Mouse (Mus musculus): ENCODE results near the gene Dusp16. TPM values are rescaled to one million over a fixed set of nuclear protein-coding genes. Genes with fewer than 3 reads are reported as not detected.

The Dusp16 gene
- polyA plus RNA-seq, 1 experiment from 2014 or later: 5.1 TPM

- 93% methylated on average over 20 of the region's 20 CpGs for WGBS
Observed at GRCm38 (mm10) chr6:134717886-134718667, 74.3 kb downstream of the Dusp16 start.

GRCm38 (mm10) chr6:134716168-134716587 lies 76.2 kb downstream of the Dusp16 start:
- no peak overlapping the region for H3K9ac ChIP-seq (ENCODE audit: low read depth, low read length)
- no peak for ATAC-seq
- H3K27ac ChIP-seq (ENCODE audit: low read depth, low read length): no peak overlapping the region
- no peaks in the 10 kb centered on the region for H3K36me3 ChIP-seq (ENCODE audit: control insufficient read depth, insufficient read depth, low read length)
- H3K27me3 ChIP-seq (replicated peaks; ENCODE audit: control insufficient read depth, insufficient read depth, low read length): no peaks in the 10 kb centered on the region
- no peaks in the 10 kb centered on the region for H3K9me3 ChIP-seq (ENCODE audit: control insufficient read depth, low read length)
- no peak overlapping the region for H3K4me2 ChIP-seq (ENCODE audit: low read length)
- H3K4me1 ChIP-seq (ENCODE audit: control insufficient read depth, insufficient read depth, low read depth, low read length): no peaks in the 10 kb centered on the region
- 91% methylated on average over 6 of the region's 6 CpGs for WGBS
- H3K4me3 ChIP-seq (ENCODE audit: low read length): no peak overlapping the region

More at GRCm38 (mm10) chr6:134717886-134718667, 74.3 kb downstream of the Dusp16 start:
- ATAC-seq: no peak
- H3K4me3 ChIP-seq (ENCODE audit: low read length): no peak overlapping the region
- H3K27ac ChIP-seq (ENCODE audit: low read depth, low read length): no peak overlapping the region
- no peak overlapping the region for H3K4me2 ChIP-seq (ENCODE audit: low read length)
- no peaks in the 10 kb centered on the region for H3K36me3 ChIP-seq (ENCODE audit: control insufficient read depth, insufficient read depth, low read length)
- no peaks in the 10 kb centered on the region for H3K4me1 ChIP-seq (ENCODE audit: control insufficient read depth, insufficient read depth, low read depth, low read length)
- no peak overlapping the region for H3K9ac ChIP-seq (ENCODE audit: low read depth, low read length)
- no peaks in the 10 kb centered on the region for H3K27me3 ChIP-seq (replicated peaks; ENCODE audit: control insufficient read depth, insufficient read depth, low read length)
- H3K9me3 ChIP-seq (ENCODE audit: control insufficient read depth, low read length): no peaks in the 10 kb centered on the region

GRCm38 (mm10) chr6:134713897-134714296 lies 78.5 kb downstream of the Dusp16 start:
- Histone ChIP-seq H3K27me3 (replicated peaks; ENCODE audit: control insufficient read depth, insufficient read depth, low read length) (no peaks in the 10 kb centered on the region), H3K4me1 (ENCODE audit: control insufficient read depth, insufficient read depth, low read depth, low read length) (no peaks in the 10 kb centered on the region)
- WGBS: 61% methylated on average over 1 of the region's 1 CpGs

GRCm38 (mm10) chr6:134713321-134713720 lies 79.1 kb downstream of the Dusp16 start:
- no peak overlapping the region for H3K4me2 ChIP-seq (ENCODE audit: low read length)

More at GRCm38 (mm10) chr6:134713897-134714296, 78.5 kb downstream of the Dusp16 start:
- H3K4me3 ChIP-seq (ENCODE audit: low read length): no peak overlapping the region
- peaks cover 3% of the 10 kb centered on the region; the same call in 1 of the 2 replicates for H3K36me3 ChIP-seq (ENCODE audit: control insufficient read depth, insufficient read depth, low read length)
- no peak for ATAC-seq
- no peak overlapping the region for H3K27ac ChIP-seq (ENCODE audit: low read depth, low read length)
- no peak overlapping the region for H3K9ac ChIP-seq (ENCODE audit: low read depth, low read length)
- no peaks in the 10 kb centered on the region for H3K9me3 ChIP-seq (ENCODE audit: control insufficient read depth, low read length)
- no peak overlapping the region for H3K4me2 ChIP-seq (ENCODE audit: low read length)

GRCm38 (mm10) chr6:134710020-134710419 lies 82.4 kb downstream of the Dusp16 start:
- ATAC-seq: 0 out of 2 replicates have a peak, but pooled peaks have one; percentile 31
- Histone ChIP-seq H3K4me1 (ENCODE audit: control insufficient read depth, insufficient read depth, low read depth, low read length) (no peaks in the 10 kb centered on the region), H3K9me3 (ENCODE audit: control insufficient read depth, low read length) (no peaks in the 10 kb centered on the region), H3K4me3 (ENCODE audit: low read length) (no peak overlapping the region), H3K36me3 (ENCODE audit: control insufficient read depth, insufficient read depth, low read length) (peaks cover 3% of the 10 kb centered on the region; the same call in 1 of the 2 replicates), H3K9ac (ENCODE audit: low read depth, low read length) (no peak overlapping the region), H3K27ac (ENCODE audit: low read depth, low read length) (no peak overlapping the region), H3K27me3 (replicated peaks; ENCODE audit: control insufficient read depth, insufficient read depth, low read length) (no peaks in the 10 kb centered on the region), H3K4me2 (ENCODE audit: low read length) (no peak overlapping the region)
- 77% methylated on average over 15 of the region's 15 CpGs for WGBS

More at GRCm38 (mm10) chr6:134713321-134713720, 79.1 kb downstream of the Dusp16 start:
- Histone ChIP-seq H3K9me3 (ENCODE audit: control insufficient read depth, low read length) (no peaks in the 10 kb centered on the region), H3K27ac (ENCODE audit: low read depth, low read length) (no peak overlapping the region), H3K27me3 (replicated peaks; ENCODE audit: control insufficient read depth, insufficient read depth, low read length) (no peaks in the 10 kb centered on the region), H3K36me3 (ENCODE audit: control insufficient read depth, insufficient read depth, low read length) (peaks cover 3% of the 10 kb centered on the region; the same call in 1 of the 2 replicates), H3K4me1 (ENCODE audit: control insufficient read depth, insufficient read depth, low read depth, low read length) (no peaks in the 10 kb centered on the region), H3K4me3 (ENCODE audit: low read length) (no peak overlapping the region), H3K9ac (ENCODE audit: low read depth, low read length) (no peak overlapping the region)
- ATAC-seq: no peak
- whole genome bisulfite sequencing: 41% methylated on average over 3 of the region's 3 CpGs

- H3K4me3 ChIP-seq (ENCODE audit: low read length): no peak overlapping the region
- H3K9me3 ChIP-seq (ENCODE audit: control insufficient read depth, low read length): no peaks in the 10 kb centered on the region
- H3K27me3 ChIP-seq (replicated peaks; ENCODE audit: control insufficient read depth, insufficient read depth, low read length): no peaks in the 10 kb centered on the region
- H3K36me3 ChIP-seq (ENCODE audit: control insufficient read depth, insufficient read depth, low read length): peaks cover 3% of the 10 kb centered on the region; the same call in 1 of the 2 replicates
- no peaks in the 10 kb centered on the region for H3K4me1 ChIP-seq (ENCODE audit: control insufficient read depth, insufficient read depth, low read depth, low read length)
- no peak overlapping the region for H3K27ac ChIP-seq (ENCODE audit: low read depth, low read length)
- WGBS: 90% methylated on average over 4 of the region's 4 CpGs
- H3K9ac ChIP-seq (ENCODE audit: low read depth, low read length): no peak overlapping the region
- no peak overlapping the region for H3K4me2 ChIP-seq (ENCODE audit: low read length)
- no peak for ATAC-seq
Observed at GRCm38 (mm10) chr6:134706467-134706866, 86.0 kb downstream of the Dusp16 start.

GRCm38 (mm10) chr6:134703053-134703690 lies 89.3 kb downstream of the Dusp16 start:
- Histone ChIP-seq H3K27ac (ENCODE audit: low read depth, low read length) (no peak overlapping the region), H3K27me3 (replicated peaks; ENCODE audit: control insufficient read depth, insufficient read depth, low read length) (no peaks in the 10 kb centered on the region), H3K4me2 (ENCODE audit: low read length) (no peak overlapping the region), H3K36me3 (ENCODE audit: control insufficient read depth, insufficient read depth, low read length) (no peaks in the 10 kb centered on the region), H3K9me3 (ENCODE audit: control insufficient read depth, low read length) (no peaks in the 10 kb centered on the region), H3K4me1 (ENCODE audit: control insufficient read depth, insufficient read depth, low read depth, low read length) (no peaks in the 10 kb centered on the region), H3K4me3 (ENCODE audit: low read length) (no peak overlapping the region), H3K9ac (ENCODE audit: low read depth, low read length) (no peak overlapping the region)
- ATAC-seq: no peak
- WGBS: 88% methylated on average over 4 of the region's 4 CpGs

GRCm38 (mm10) chr6:134702184-134702583 lies 90.2 kb downstream of the Dusp16 start:
- no peaks in the 10 kb centered on the region for H3K4me1 ChIP-seq (ENCODE audit: control insufficient read depth, insufficient read depth, low read depth, low read length)
- H3K27ac ChIP-seq (ENCODE audit: low read depth, low read length): no peak overlapping the region
- no peaks in the 10 kb centered on the region for H3K36me3 ChIP-seq (ENCODE audit: control insufficient read depth, insufficient read depth, low read length)
- H3K4me2 ChIP-seq (ENCODE audit: low read length): no peak overlapping the region
- H3K27me3 ChIP-seq (replicated peaks; ENCODE audit: control insufficient read depth, insufficient read depth, low read length): no peaks in the 10 kb centered on the region
- 90% methylated on average over 7 of the region's 7 CpGs for WGBS
- no peak overlapping the region for H3K9ac ChIP-seq (ENCODE audit: low read depth, low read length)
- no peak overlapping the region for H3K4me3 ChIP-seq (ENCODE audit: low read length)
- no peaks in the 10 kb centered on the region for H3K9me3 ChIP-seq (ENCODE audit: control insufficient read depth, low read length)
- no peak for ATAC-seq

GRCm38 (mm10) chr6:134701211-134701602 lies 91.2 kb downstream of the Dusp16 start:
- H3K9me3 ChIP-seq (ENCODE audit: control insufficient read depth, low read length): no peaks in the 10 kb centered on the region
- 96% methylated on average over 6 of the region's 6 CpGs for WGBS
- H3K4me1 ChIP-seq (ENCODE audit: control insufficient read depth, insufficient read depth, low read depth, low read length): no peaks in the 10 kb centered on the region
- ATAC-seq: no peak
- H3K27me3 ChIP-seq (replicated peaks; ENCODE audit: control insufficient read depth, insufficient read depth, low read length): no peaks in the 10 kb centered on the region
- H3K4me3 ChIP-seq (ENCODE audit: low read length): no peak overlapping the region
- no peak overlapping the region for H3K9ac ChIP-seq (ENCODE audit: low read depth, low read length)
- no peak overlapping the region for H3K27ac ChIP-seq (ENCODE audit: low read depth, low read length)
- no peaks in the 10 kb centered on the region for H3K36me3 ChIP-seq (ENCODE audit: control insufficient read depth, insufficient read depth, low read length)
- no peak overlapping the region for H3K4me2 ChIP-seq (ENCODE audit: low read length)
